Mouse (Mus musculus) kidney, embryonic 15.5 days (tissue): ENCODE measurements at regions not wholly inside any gene's neighbourhood (a gene's known extent, or its start where the extent isn't known, plus 50 kb on each side); places are given as distances from the start of the nearest gene placed in this dataset.

Source experiments
- ATAC-seq: fragments of 200-750 bp; cut with Nextera tagmentation; replicated peaks from 2 replicates; pipeline ENCODE4 v1.8.0; 2017; ENCODE audit warnings: moderate TSS enrichment; ENCODE audit not compliant: low FRiP score
- H3K27ac ChIP-seq: fragments of 300-500 bp; sonication (generic); 2 replicates; pipeline ENCODE4 v1.5.1; 2015; ENCODE audit warnings: mild to moderate bottlenecking, inconsistent platforms
- H3K27me3 ChIP-seq: fragments of 300-500 bp; sonication (generic); 2 replicates; pipeline ENCODE4 v1.6.1; 2015; ENCODE audit warnings: inconsistent platforms
- H3K36me3 ChIP-seq: fragments of 300-500 bp; sonication (generic); 2 replicates; pipeline ENCODE4 v1.6.1; 2015; ENCODE audit warnings: inconsistent platforms
- H3K4me1 ChIP-seq: fragments of 300-500 bp; sonication (generic); 2 replicates; pipeline ENCODE4 v1.6.1; 2015; ENCODE audit warnings: inconsistent platforms
- H3K4me2 ChIP-seq: fragments of 300-500 bp; sonication (generic); 2 replicates; pipeline ENCODE4 v1.6.1; 2015; ENCODE audit warnings: moderate library complexity, mild to moderate bottlenecking, inconsistent platforms
- H3K4me3 ChIP-seq: fragments of 300-500 bp; sonication (generic); replicated peaks from 2 replicates; pipeline ENCODE4 v1.5.1; 2015; ENCODE audit warnings: mild to moderate bottlenecking, inconsistent platforms
- H3K9ac ChIP-seq: fragments of 300-500 bp; sonication (generic); 2 replicates; pipeline ENCODE4 v1.6.1; 2015; ENCODE audit warnings: mild to moderate bottlenecking, inconsistent platforms
- H3K9me3 ChIP-seq: fragments of 300-500 bp; sonication (generic); replicated peaks from 2 replicates; pipeline ENCODE4 v1.6.1; 2016; ENCODE audit warnings: inconsistent platforms
- WGBS: fragments of 180-500 bp; shearing (Covaris S2); methylation state at CpG from one replicate; pipeline ENCODE4 v1.1.7; 2015; ENCODE audit warnings: mixed read lengths; 5-methylcytosine and 5-hydroxymethylcytosine counted together

- Histone ChIP-seq H3K4me3 (no peak overlapping the region), H3K4me1 (no peaks in the 10 kb centered on the region), H3K27me3 (no peaks in the 10 kb centered on the region), H3K36me3 (no peaks in the 10 kb centered on the region), H3K4me2 (no peak overlapping the region), H3K9ac (no peak overlapping the region), H3K27ac (no peak overlapping the region), H3K9me3 (no peaks in the 10 kb centered on the region)
- ATAC-seq: no peak
- WGBS: 43% methylated on average over 4 of the region's 4 CpGs
Observed at GRCm38 (mm10) chr16:62459949-62460551, 326.6 kb downstream of the Nsun3 start.

GRCm38 (mm10) chr16:62449735-62450134, 336.9 kb downstream of the Nsun3 start:
- ATAC-seq: no peak
- Histone ChIP-seq H3K4me2 (no peak overlapping the region), H3K9ac (no peak overlapping the region), H3K9me3 (no peaks in the 10 kb centered on the region), H3K4me3 (no peak overlapping the region), H3K27ac (no peak overlapping the region), H3K4me1 (no peaks in the 10 kb centered on the region), H3K27me3 (no peaks in the 10 kb centered on the region), H3K36me3 (no peaks in the 10 kb centered on the region)
- WGBS: 89% methylated on average over 3 of the region's 3 CpGs

- no peak for ATAC-seq
- 83% methylated on average over 3 of the region's 3 CpGs for WGBS
- H3K4me2 ChIP-seq: no peak overlapping the region
- H3K4me1 ChIP-seq: no peaks in the 10 kb centered on the region
- H3K9ac ChIP-seq: no peak overlapping the region
- H3K9me3 ChIP-seq: no peaks in the 10 kb centered on the region
- no peak overlapping the region for H3K27ac ChIP-seq
- no peaks in the 10 kb centered on the region for H3K36me3 ChIP-seq
- H3K27me3 ChIP-seq: no peaks in the 10 kb centered on the region
- no peak overlapping the region for H3K4me3 ChIP-seq
Observed at GRCm38 (mm10) chr16:62447380-62447779, 339.2 kb downstream of the Nsun3 start.

- WGBS: 83% methylated on average over 4 of the region's 4 CpGs
- Histone ChIP-seq H3K4me1 (no peaks in the 10 kb centered on the region), H3K9me3 (no peaks in the 10 kb centered on the region), H3K36me3 (no peaks in the 10 kb centered on the region), H3K27ac (no peak overlapping the region), H3K9ac (no peak overlapping the region), H3K27me3 (no peaks in the 10 kb centered on the region), H3K4me3 (no peak overlapping the region), H3K4me2 (no peak overlapping the region)
- no peak for ATAC-seq
Observed at GRCm38 (mm10) chr16:62441197-62441596, 345.4 kb downstream of the Nsun3 start.

- Histone ChIP-seq H3K9me3 (no peaks in the 10 kb centered on the region), H3K4me2 (no peak overlapping the region), H3K27ac (no peak overlapping the region), H3K4me3 (no peak overlapping the region), H3K36me3 (no peaks in the 10 kb centered on the region), H3K27me3 (no peaks in the 10 kb centered on the region), H3K9ac (no peak overlapping the region), H3K4me1 (no peaks in the 10 kb centered on the region)
- 76% methylated on average over 2 of the region's 2 CpGs for WGBS
- no peak for ATAC-seq
Observed at GRCm38 (mm10) chr16:62433125-62433524, 353.5 kb downstream of the Nsun3 start.

GRCm38 (mm10) chr16:62414485-62414884, 372.1 kb downstream of the Nsun3 start:
- Histone ChIP-seq H3K4me1 (no peaks in the 10 kb centered on the region), H3K27me3 (no peaks in the 10 kb centered on the region), H3K9ac (no peak overlapping the region), H3K4me2 (no peak overlapping the region), H3K27ac (no peak overlapping the region), H3K36me3 (no peaks in the 10 kb centered on the region), H3K4me3 (no peak overlapping the region), H3K9me3 (no peaks in the 10 kb centered on the region)
- ATAC-seq: no peak
- WGBS: 13% methylated on average over 1 of the region's 1 CpGs

GRCm38 (mm10) chr16:62407526-62408165, 379.0 kb downstream of the Nsun3 start:
- H3K4me2 ChIP-seq: no peak overlapping the region
- H3K9me3 ChIP-seq: no peaks in the 10 kb centered on the region
- no peaks in the 10 kb centered on the region for H3K36me3 ChIP-seq
- no peaks in the 10 kb centered on the region for H3K27me3 ChIP-seq
- H3K4me1 ChIP-seq: no peaks in the 10 kb centered on the region
- no peak overlapping the region for H3K27ac ChIP-seq
- no peak overlapping the region for H3K4me3 ChIP-seq
- no peak overlapping the region for H3K9ac ChIP-seq
- no peak for ATAC-seq
- WGBS: 64% methylated on average over 3 of the region's 3 CpGs

- H3K36me3 ChIP-seq: no peaks in the 10 kb centered on the region
- H3K27me3 ChIP-seq: no peaks in the 10 kb centered on the region
- WGBS: 69% methylated on average over 2 of the region's 2 CpGs
- ATAC-seq: no peak
- H3K4me1 ChIP-seq: no peaks in the 10 kb centered on the region
- H3K9me3 ChIP-seq: no peaks in the 10 kb centered on the region
- H3K4me3 ChIP-seq: no peak overlapping the region
- H3K27ac ChIP-seq: no peak overlapping the region
- no peak overlapping the region for H3K9ac ChIP-seq
- H3K4me2 ChIP-seq: no peak overlapping the region
Observed at GRCm38 (mm10) chr16:62406458-62406857, 380.2 kb downstream of the Nsun3 start.

GRCm38 (mm10) chr16:62357279-62357678, 429.3 kb downstream of the Nsun3 start:
- no peaks in the 10 kb centered on the region for H3K27me3 ChIP-seq
- H3K9me3 ChIP-seq: no peaks in the 10 kb centered on the region
- no peaks in the 10 kb centered on the region for H3K36me3 ChIP-seq
- no peaks in the 10 kb centered on the region for H3K4me1 ChIP-seq
- H3K4me3 ChIP-seq: no peak overlapping the region
- no peak overlapping the region for H3K27ac ChIP-seq
- H3K9ac ChIP-seq: no peak overlapping the region
- H3K4me2 ChIP-seq: no peak overlapping the region
- no peak for ATAC-seq

GRCm38 (mm10) chr16:62356349-62356748, 430.3 kb downstream of the Nsun3 start:
- WGBS: 76% methylated on average over 3 of the region's 3 CpGs
- H3K27me3 ChIP-seq: no peaks in the 10 kb centered on the region
- no peaks in the 10 kb centered on the region for H3K4me1 ChIP-seq
- H3K4me3 ChIP-seq: no peak overlapping the region
- ATAC-seq: no peak
- H3K4me2 ChIP-seq: no peak overlapping the region
- H3K27ac ChIP-seq: no peak overlapping the region
- no peak overlapping the region for H3K9ac ChIP-seq
- H3K9me3 ChIP-seq: no peaks in the 10 kb centered on the region
- no peaks in the 10 kb centered on the region for H3K36me3 ChIP-seq

GRCm38 (mm10) chr16:62355830-62356270, 430.8 kb downstream of the Nsun3 start:
- WGBS: 56% methylated on average over 8 of the region's 8 CpGs
- ATAC-seq: no peak

GRCm38 (mm10) chr16:62327378-62328036, 459.1 kb downstream of the Nsun3 start:
- H3K27ac ChIP-seq: no peak overlapping the region
- H3K9ac ChIP-seq: no peak overlapping the region
- no peaks in the 10 kb centered on the region for H3K36me3 ChIP-seq
- no peaks in the 10 kb centered on the region for H3K4me1 ChIP-seq
- no peak for ATAC-seq
- no peak overlapping the region for H3K4me2 ChIP-seq
- 73% methylated on average over 5 of the region's 5 CpGs for WGBS
- H3K27me3 ChIP-seq: no peaks in the 10 kb centered on the region
- no peaks in the 10 kb centered on the region for H3K9me3 ChIP-seq
- no peak overlapping the region for H3K4me3 ChIP-seq

More at GRCm38 (mm10) chr16:62355830-62356270, 430.8 kb downstream of the Nsun3 start:
- Histone ChIP-seq H3K36me3 (no peaks in the 10 kb centered on the region), H3K9ac (no peak overlapping the region), H3K9me3 (no peaks in the 10 kb centered on the region), H3K4me1 (no peaks in the 10 kb centered on the region), H3K27me3 (no peaks in the 10 kb centered on the region), H3K4me3 (no peak overlapping the region), H3K27ac (no peak overlapping the region), H3K4me2 (no peak overlapping the region)
